Mouse (Mus musculus): ENCODE data around the gene Wnt10a. TPM values are rescaled to one million over a fixed set of nuclear protein-coding genes. Genes with fewer than 3 reads are reported as not detected.

Gene Wnt10a
- polyA plus RNA-seq, 1 experiment from 2014 or later: not detected

GRCm38 (mm10) chr1:74770727-74771466, 20.4 kb upstream of the Wnt10a start:
- ATAC-seq (ENCODE audit: low read depth) (no peak), DNase-seq (no peak)
- WGBS (ENCODE audit: insufficient replicate concordance): 2% methylated on average over 35 of the region's 35 CpGs
- Histone ChIP-seq H3K36me3 (no peaks in the 10 kb centered on the region), H3K27me3 (peaks cover 98% of the 10 kb centered on the region), H3K4me2 (peak overlapping the region; percentile 50), H3K4me3 (replicated peaks) (peak overlapping the region; percentile 36; the same call in 1 of the 2 replicates), H3K4me1 (replicated peaks) (0 out of 2 replicates have a peak, but pooled peaks cover 2% of the 10 kb centered on the region), H3K9me3 (replicated peaks) (no peaks in the 10 kb centered on the region), H3K27ac (no peak overlapping the region), H3K9ac (no peak overlapping the region)

GRCm38 (mm10) chr1:74771467-74771844, 19.9 kb upstream of the Wnt10a start:
- no peak overlapping the region for H3K27ac ChIP-seq
- H3K4me1 ChIP-seq (replicated peaks): 0 out of 2 replicates have a peak, but pooled peaks cover 2% of the 10 kb centered on the region
- H3K9me3 ChIP-seq (replicated peaks): no peaks in the 10 kb centered on the region
- ATAC-seq (ENCODE audit: low read depth) (no peak), DNase-seq (no peak)
- peak overlapping the region; percentile 36 for H3K4me3 ChIP-seq (replicated peaks)
- no peaks in the 10 kb centered on the region for H3K36me3 ChIP-seq
- H3K4me2 ChIP-seq: peak overlapping the region; percentile 50
- peaks cover 98% of the 10 kb centered on the region for H3K27me3 ChIP-seq
- WGBS (ENCODE audit: insufficient replicate concordance): 0% methylated on average over 12 of the region's 26 CpGs
- no peak overlapping the region for H3K9ac ChIP-seq

GRCm38 (mm10) chr1:74771845-74771930, 19.6 kb upstream of the Wnt10a start, which contains the start of gene Wnt6:
TSS of gene Wnt6 (plus strand) at chr1:74771892.
- WGBS (ENCODE audit: insufficient replicate concordance): 0% methylated on average over 2 of the region's 8 CpGs
- no peak within 1 kb of the TSS for H3K9ac ChIP-seq
- no peak for ATAC-seq (ENCODE audit: low read depth)

GRCm38 (mm10) chr1:74771931-74772620, 19.2 kb upstream of the Wnt10a start:
- Histone ChIP-seq H3K4me2 (peak overlapping the region; percentile 50), H3K4me3 (replicated peaks) (peak overlapping the region; percentile 36), H3K4me1 (replicated peaks) (0 out of 2 replicates have a peak, but pooled peaks cover 2% of the 10 kb centered on the region), H3K27ac (no peak overlapping the region), H3K36me3 (no peaks in the 10 kb centered on the region), H3K9me3 (replicated peaks) (no peaks in the 10 kb centered on the region), H3K9ac (no peak overlapping the region), H3K27me3 (peaks cover 98% of the 10 kb centered on the region)
- ATAC-seq (ENCODE audit: low read depth) (no peak), DNase-seq (no peak)
- 2% methylated on average over 51 of the region's 51 CpGs for WGBS (ENCODE audit: insufficient replicate concordance)

More at GRCm38 (mm10) chr1:74771845-74771930, 19.6 kb upstream of the Wnt10a start, which contains the start of gene Wnt6:
- no peaks in the 10 kb centered on the region for H3K9me3 ChIP-seq (replicated peaks)
- peak within 1 kb of the TSS; percentile 36 for H3K4me3 ChIP-seq (replicated peaks)
- no peaks in the 10 kb centered on the region for H3K36me3 ChIP-seq
- DNase-seq: no peak
- peaks cover 98% of the 10 kb centered on the region for H3K27me3 ChIP-seq
- H3K27ac ChIP-seq: no peak within 1 kb of the TSS
- 0 out of 2 replicates have a peak, but pooled peaks cover 2% of the 10 kb centered on the region for H3K4me1 ChIP-seq (replicated peaks)
- peak within 1 kb of the TSS; percentile 50 for H3K4me2 ChIP-seq

GRCm38 (mm10) chr1:74773136-74773535, 18.2 kb upstream of the Wnt10a start:
- ATAC-seq (ENCODE audit: low read depth): peak; percentile 75
- no peaks in the 10 kb centered on the region for H3K9me3 ChIP-seq (replicated peaks)
- no peak overlapping the region for H3K27ac ChIP-seq
- peaks cover 100% of the 10 kb centered on the region for H3K27me3 ChIP-seq
- WGBS (ENCODE audit: insufficient replicate concordance): under 1% methylated on average over 15 of the region's 15 CpGs
- H3K4me1 ChIP-seq (replicated peaks): 0 out of 2 replicates have a peak, but pooled peaks cover 2% of the 10 kb centered on the region
- no peak overlapping the region for H3K9ac ChIP-seq
- no peaks in the 10 kb centered on the region for H3K36me3 ChIP-seq
- 0 out of 2 replicates have a peak overlapping the region, but pooled peaks have one; percentile 50 for H3K4me2 ChIP-seq
- peak; percentile 56 for DNase-seq
- H3K4me3 ChIP-seq (replicated peaks): no peak overlapping the region

GRCm38 (mm10) chr1:74774062-74774461, 17.3 kb upstream of the Wnt10a start:
- DNase-seq (no peak), ATAC-seq (ENCODE audit: low read depth) (no peak)
- Histone ChIP-seq H3K36me3 (no peaks in the 10 kb centered on the region), H3K27me3 (peaks cover 99% of the 10 kb centered on the region), H3K4me2 (no peak overlapping the region), H3K9me3 (replicated peaks) (no peaks in the 10 kb centered on the region), H3K27ac (no peak overlapping the region), H3K4me1 (replicated peaks) (0 out of 2 replicates have a peak, but pooled peaks cover 2% of the 10 kb centered on the region), H3K4me3 (replicated peaks) (no peak overlapping the region), H3K9ac (no peak overlapping the region)
- WGBS (ENCODE audit: insufficient replicate concordance): 26% methylated on average over 7 of the region's 7 CpGs

GRCm38 (mm10) chr1:74775816-74776215, 15.5 kb upstream of the Wnt10a start:
- H3K4me3 ChIP-seq (replicated peaks): no peak overlapping the region
- ATAC-seq (ENCODE audit: low read depth) (no peak), DNase-seq (no peak)
- no peak overlapping the region for H3K27ac ChIP-seq
- no peaks in the 10 kb centered on the region for H3K9me3 ChIP-seq (replicated peaks)
- H3K4me2 ChIP-seq: no peak overlapping the region
- 6% methylated on average over 5 of the region's 5 CpGs for WGBS (ENCODE audit: insufficient replicate concordance)
- H3K36me3 ChIP-seq: no peaks in the 10 kb centered on the region
- H3K27me3 ChIP-seq: peaks cover 93% of the 10 kb centered on the region
- no peak overlapping the region for H3K9ac ChIP-seq
- H3K4me1 ChIP-seq (replicated peaks): 0 out of 2 replicates have a peak, but pooled peaks cover 2% of the 10 kb centered on the region

- peaks cover 2% of the 10 kb centered on the region for H3K4me1 ChIP-seq (replicated peaks)
- H3K4me2 ChIP-seq: no peak overlapping the region
- DNase-seq (no peak), ATAC-seq (ENCODE audit: low read depth) (no peak)
- WGBS (ENCODE audit: insufficient replicate concordance): 21% methylated on average over 3 of the region's 3 CpGs
- no peak overlapping the region for H3K27ac ChIP-seq
- no peak overlapping the region for H3K9ac ChIP-seq
- H3K27me3 ChIP-seq: peaks cover 93% of the 10 kb centered on the region
- H3K4me3 ChIP-seq (replicated peaks): no peak overlapping the region
- no peaks in the 10 kb centered on the region for H3K9me3 ChIP-seq (replicated peaks)
- no peaks in the 10 kb centered on the region for H3K36me3 ChIP-seq
Measured at GRCm38 (mm10) chr1:74778934-74779486, 12.3 kb upstream of the Wnt10a start.

- Histone ChIP-seq H3K4me3 (replicated peaks) (no peak overlapping the region), H3K9me3 (replicated peaks) (no peaks in the 10 kb centered on the region), H3K36me3 (no peaks in the 10 kb centered on the region), H3K9ac (no peak overlapping the region), H3K27me3 (peaks cover 92% of the 10 kb centered on the region), H3K27ac (no peak overlapping the region), H3K4me1 (replicated peaks) (peaks cover 3% of the 10 kb centered on the region), H3K4me2 (no peak overlapping the region)
- no peak for DNase-seq
- no peak for ATAC-seq (ENCODE audit: low read depth)
- 8% methylated on average over 14 of the region's 14 CpGs for WGBS (ENCODE audit: insufficient replicate concordance)
Measured at GRCm38 (mm10) chr1:74782045-74782444, 9.3 kb upstream of the Wnt10a start.

- Histone ChIP-seq H3K27ac (no peak overlapping the region), H3K4me3 (replicated peaks) (peak overlapping the region; percentile 46), H3K4me1 (replicated peaks) (peaks cover 3% of the 10 kb centered on the region), H3K9me3 (replicated peaks) (no peaks in the 10 kb centered on the region), H3K27me3 (peaks cover 93% of the 10 kb centered on the region), H3K9ac (no peak overlapping the region), H3K36me3 (no peaks in the 10 kb centered on the region), H3K4me2 (peak overlapping the region; percentile 61)
- DNase-seq: no peak
- 7% methylated on average over 13 of the region's 13 CpGs for WGBS (ENCODE audit: insufficient replicate concordance)
- no peak for ATAC-seq (ENCODE audit: low read depth)
Measured at GRCm38 (mm10) chr1:74783554-74783953, 7.8 kb upstream of the Wnt10a start.

GRCm38 (mm10) chr1:74784041-74784759, 7.1 kb upstream of the Wnt10a start:
- peaks cover 93% of the 10 kb centered on the region for H3K27me3 ChIP-seq
- H3K4me1 ChIP-seq (replicated peaks): peaks cover 3% of the 10 kb centered on the region
- no peaks in the 10 kb centered on the region for H3K36me3 ChIP-seq
- H3K9me3 ChIP-seq (replicated peaks): no peaks in the 10 kb centered on the region
- DNase-seq (no peak), ATAC-seq (ENCODE audit: low read depth) (no peak)
- no peak overlapping the region for H3K9ac ChIP-seq
- peak overlapping the region; percentile 46 for H3K4me3 ChIP-seq (replicated peaks)
- WGBS (ENCODE audit: insufficient replicate concordance): 1% methylated on average over 67 of the region's 67 CpGs
- H3K27ac ChIP-seq: no peak overlapping the region
- H3K4me2 ChIP-seq: peak overlapping the region; percentile 61
